Mouse (Mus musculus) E14TG2a.4 (cell line): ENCODE measurements around the gene Dennd6b.

Experiments used
- CTCF ChIP-seq: conservative IDR thresholded peaks from 2 replicates; pipeline ENCODE4 v1.5.1; 2014; ENCODE audit warnings: low read length
- NANOG ChIP-seq: IDR thresholded peaks from 2 replicates; pipeline ENCODE4 v1.6.1; 2014; ENCODE audit warnings: borderline replicate concordance, low read length, mixed read lengths

DNA sequence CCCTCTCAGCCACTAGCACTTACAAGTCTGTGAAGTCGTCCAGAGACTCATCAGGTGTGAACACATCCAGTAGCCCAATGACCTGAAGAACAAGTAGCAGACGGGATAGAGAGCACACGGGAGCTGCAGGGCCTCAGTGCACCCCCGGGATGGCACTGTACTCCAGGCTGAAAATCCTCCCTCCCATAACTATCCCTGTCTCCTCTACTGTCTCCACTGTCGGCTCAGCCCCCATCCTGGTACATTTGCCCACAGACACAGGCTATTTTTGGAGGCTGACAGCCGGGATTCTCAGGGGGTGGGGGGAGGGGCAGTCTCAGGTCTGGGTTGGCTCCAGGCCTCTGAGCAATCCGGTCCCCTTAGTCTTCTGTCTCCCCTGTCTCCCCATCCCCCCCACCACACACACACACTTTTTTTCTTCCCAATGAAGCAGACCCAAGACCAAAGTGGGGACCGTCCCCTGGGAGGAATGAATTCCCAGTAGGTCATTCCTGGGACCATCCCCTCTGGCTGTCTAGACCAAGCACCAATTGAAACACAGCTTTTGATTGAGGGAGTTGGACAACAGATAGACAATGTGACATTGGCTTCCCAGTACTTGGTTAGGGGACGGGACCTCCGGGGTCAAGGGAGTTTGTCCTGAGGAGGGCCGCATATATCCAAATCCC, 58.8 kb downstream of the Dennd6b start:
- TF ChIP-seq CTCF (no peak), NANOG (no peak)
